Mouse (Mus musculus) olfactory bulb, adult 2 months (tissue): ENCODE results near the gene 4933428M09Rik. TPM values are rescaled to one million over a fixed set of nuclear protein-coding genes. Genes with fewer than 3 reads are reported as not detected.

Experiments used
- H3K27ac ChIP-seq: fragments of 200-500 bp; 2 replicates; pipeline ENCODE4 v1.5.1; 2012; ENCODE audit warnings: low read depth, low read length; ENCODE audit not compliant: insufficient read depth
- H3K4me1 ChIP-seq: fragments of 200-500 bp; 2 replicates; pipeline ENCODE4 v1.6.1; 2012; ENCODE audit warnings: low read length; ENCODE audit not compliant: control insufficient read depth, insufficient read depth
- H3K4me3 ChIP-seq: fragments of 200-500 bp; 2 replicates; pipeline ENCODE4 v1.5.1; 2012; ENCODE audit warnings: mild to moderate bottlenecking, low read depth, low read length, moderate library complexity; ENCODE audit not compliant: insufficient read depth
- CTCF ChIP-seq: fragments of 200-500 bp; IDR thresholded peaks from 2 replicates; pipeline ENCODE4 v1.5.1; 2012; ENCODE audit warnings: low read depth, mild to moderate bottlenecking, low read length, moderate library complexity; ENCODE audit not compliant: insufficient read depth
- POLR2A ChIP-seq: fragments of 200-500 bp; IDR thresholded peaks from 2 replicates; pipeline ENCODE4 v1.6.1; 2012; ENCODE audit warnings: mild to moderate bottlenecking, low read depth, low read length, moderate library complexity; ENCODE audit not compliant: insufficient read depth
- WGBS: fragments of 180-500 bp; shearing (Covaris S2); methylation state at CpG from one replicate; pipeline ENCODE4 v1.1.7; 2018; 5-methylcytosine and 5-hydroxymethylcytosine counted together
- polyA plus RNA-seq: library from polyadenylated mRNA; stranded (reverse); fragments of >200 nt; gene quantifications from 2 replicates; pipeline ENCODE4 v1.2.4, GENCODE M21; 2012; ENCODE audit warnings: low replicate concordance; ENCODE audit not compliant: missing spikeins, insufficient read depth, insufficient read length

Gene 4933428M09Rik
- polyA plus RNA-seq, 1 experiment: not detected

DNA sequence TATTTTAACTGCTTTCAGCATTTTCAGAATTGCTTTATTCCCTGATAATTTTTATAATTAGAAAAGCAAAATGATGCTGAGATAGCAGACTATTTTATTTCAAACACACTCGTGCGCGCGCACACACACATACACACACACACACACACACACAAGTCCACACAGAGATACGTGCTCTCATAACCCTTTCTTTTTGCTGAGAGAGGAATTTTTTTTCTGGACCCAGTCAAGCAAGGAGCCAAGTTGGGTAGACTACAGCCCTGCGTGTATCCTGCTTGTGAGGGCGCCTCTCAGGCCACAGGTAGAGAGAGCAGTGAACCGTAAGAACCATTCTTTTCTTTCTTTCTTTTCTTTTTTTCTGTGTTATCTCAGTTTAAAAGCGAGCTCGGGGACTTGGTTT lies 38.7 kb downstream of the 4933428M09Rik start:
- H3K4me3 ChIP-seq: peak overlapping the region; percentile 10; the same call in 1 of the 2 replicates
- no peak overlapping the region for H3K27ac ChIP-seq
- 19% methylated on average over 10 of the region's 10 CpGs for WGBS
- no peaks in the 10 kb centered on the region for H3K4me1 ChIP-seq
- no peak for TF ChIP-seq POLR2A
- no peak for TF ChIP-seq CTCF

DNA sequence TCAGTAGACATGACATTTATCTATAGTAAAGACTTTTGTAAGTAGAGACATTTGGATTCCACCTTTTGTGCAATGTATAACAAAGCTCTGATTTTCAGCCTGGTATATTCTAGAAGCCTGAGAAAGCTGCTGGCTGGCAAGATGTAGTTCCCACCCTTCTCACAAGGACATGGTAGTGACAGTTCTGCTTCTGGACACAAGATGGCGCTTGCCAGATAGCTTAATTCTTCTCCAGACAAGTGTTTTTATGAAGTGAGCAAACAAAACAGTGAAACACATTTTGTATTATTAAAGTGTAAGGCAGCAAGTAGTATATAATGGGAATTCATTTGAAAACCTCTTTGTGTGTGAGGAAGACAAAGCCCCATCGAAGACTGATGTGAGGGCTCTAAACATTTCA lies 40.0 kb downstream of the 4933428M09Rik start:
- 19% methylated on average over 2 of the region's 2 CpGs for WGBS
- TF ChIP-seq POLR2A: no peak

DNA sequence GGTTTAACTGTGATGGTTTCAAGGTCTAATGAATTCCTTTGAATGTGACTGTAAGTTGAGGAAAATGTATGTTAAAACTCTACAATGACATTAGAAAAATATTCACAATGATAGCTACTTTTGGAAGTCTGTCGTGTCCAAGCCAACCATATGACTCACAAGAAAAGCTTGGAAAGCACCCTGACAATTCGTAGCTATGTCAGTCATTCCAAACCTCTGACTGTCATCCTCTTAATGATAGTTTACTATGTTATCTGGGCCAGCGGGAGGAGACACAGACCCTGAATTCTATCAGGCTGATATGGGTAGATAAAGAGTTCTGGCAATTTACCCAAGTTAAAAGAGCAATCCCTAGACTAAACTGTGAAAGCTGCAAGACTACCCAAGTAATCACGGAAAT lies 41.8 kb downstream of the 4933428M09Rik start:
- TF ChIP-seq CTCF: no peak
- TF ChIP-seq POLR2A: no peak
- Histone ChIP-seq H3K4me1 (no peaks in the 10 kb centered on the region), H3K4me3 (no peak overlapping the region), H3K27ac (no peak overlapping the region)
- WGBS: 72% methylated on average over 4 of the region's 4 CpGs

More for the DNA sequence above, 40.0 kb downstream of the 4933428M09Rik start:
- Histone ChIP-seq H3K4me3 (no peak overlapping the region), H3K27ac (no peak overlapping the region), H3K4me1 (no peaks in the 10 kb centered on the region)

DNA sequence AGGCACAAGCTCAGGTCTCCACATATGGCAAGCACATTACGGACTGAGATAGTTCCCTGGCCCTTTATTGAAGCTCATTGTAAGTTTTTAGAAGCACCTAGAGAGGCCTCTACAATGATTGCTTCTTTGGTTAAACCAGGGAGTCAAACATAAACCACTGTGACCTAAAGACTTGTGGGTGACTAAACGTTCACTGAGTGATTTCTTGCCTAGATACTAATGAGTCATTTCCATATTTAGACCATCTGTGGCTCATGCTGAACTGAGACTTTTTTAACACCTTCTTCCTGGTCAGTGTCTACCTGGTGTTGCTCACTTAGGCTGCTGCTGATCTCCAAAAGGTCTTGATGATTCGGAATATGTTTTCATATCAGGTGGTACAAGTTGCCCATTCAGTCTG lies 42.9 kb downstream of the 4933428M09Rik start:
- Histone ChIP-seq H3K4me3 (no peak overlapping the region), H3K4me1 (no peaks in the 10 kb centered on the region), H3K27ac (no peak overlapping the region)
- no peak for TF ChIP-seq POLR2A
- TF ChIP-seq CTCF: no peak
- WGBS: 77% methylated on average over 3 of the region's 3 CpGs

Other genes with a start within 250 kb of the 4933428M09Rik start
- gene Serpina7, start 94.0 kb upstream of the 4933428M09Rik start, polyA plus RNA-seq: not detected in 2 replicates
- not detected in 2 replicates for gene 4930513O06Rik, start 93.0 kb upstream of the 4933428M09Rik start, polyA plus RNA-seq
- not detected in 2 replicates for gene Mum1l1, start 30.8 kb downstream of the 4933428M09Rik start, polyA plus RNA-seq
- gene Trap1a, start 154.5 kb downstream of the 4933428M09Rik start, polyA plus RNA-seq: not detected in 2 replicates